Comparison of ENCODE assay signal across 10 mouse cellular contexts in genomic region chr10:75548486-75548885, GRCm38 (mm10). TPM values are rescaled to one million over a fixed set of nuclear protein-coding genes. Genes with fewer than 3 reads are reported as not detected.
DNase-seq lines count a peak whose midpoint lies in the region; ATAC-seq and TF ChIP-seq lines count a peak whose summit lies in the region.
"Had no signal": no experiment of that assay in that cellular context is flagged by ENCODE, and none has a peak within 500 bp of the region (broad histone marks: within the 10 kb centered on the region; RNA-seq: fewer than 3 reads in every experiment).

No protein-coding gene starts in this region.

- H3K9ac ChIP-seq in lung, postnatal 0 days (replicated peaks; ENCODE audit: low read depth) = no peak overlapping the region
- H3K9ac ChIP-seq in intestine, embryonic 14.5 days (ENCODE audit: low read length) = no peak overlapping the region
- H3K9ac ChIP-seq: stomach, embryonic 15.5 days had no signal

- TF ChIP-seq EP300 in lung, postnatal 0 days (IDR thresholded peaks at IDR 0.05) = no peak

- peak; percentile 41; the same call in 1 of the 2 replicates for ATAC-seq in frontal cortex, adult (ENCODE audit: low TSS enrichment)
- ATAC-seq in lung, postnatal 0 days = peak; percentile 47
- ATAC-seq in intestine, embryonic 14.5 days (replicated peaks; ENCODE audit: low FRiP score, low TSS enrichment, low read depth) = peak; percentile 54; the same call in 1 of the 2 replicates

- peaks cover 14% of the 10 kb centered on the region; the same call in 1 of the 2 replicates for H3K4me1 ChIP-seq in lung, postnatal 0 days (ENCODE audit: insufficient read depth, low read depth, low read length)
- no peaks in the 10 kb centered on the region for H3K4me1 ChIP-seq in lung, adult 2 months (ENCODE audit: control insufficient read depth, insufficient read depth, low read length)
- H3K4me1 ChIP-seq in intestine, embryonic 14.5 days (replicated peaks; ENCODE audit: control insufficient read depth, insufficient read depth, low read length) = peaks cover 27% of the 10 kb centered on the region
- peaks cover 7% of the 10 kb centered on the region for H3K4me1 ChIP-seq in small intestine, adult 2 months (ENCODE audit: control insufficient read depth, insufficient read depth, insufficient read length, low read length)

- DNase-seq in frontal cortex, postnatal 14 days (ENCODE audit: low spot score in 2 of 2) = no peak
- DNase-seq in lung, postnatal 0 days (ENCODE audit: low spot score) = peak; percentile 53
- DNase-seq in lung, adult 2 months = no peak
- no peak for DNase-seq in intestine, embryonic 14.5 days (ENCODE audit: low spot score)
- no peak for DNase-seq in retina, postnatal 1 day
- no peak for DNase-seq in adrenal gland, postnatal 4 days (ENCODE audit: low spot score in 2 of 2)
- DNase-seq: gastrocnemius, postnatal 36 days had no signal

- H3K9me3 ChIP-seq in lung, postnatal 0 days (ENCODE audit: low read length) = no peaks in the 10 kb centered on the region; the same call in 1 of the 2 replicates
- no peaks in the 10 kb centered on the region for H3K9me3 ChIP-seq in intestine, embryonic 14.5 days (ENCODE audit: control insufficient read depth, low read length)
- H3K9me3 ChIP-seq: stomach, embryonic 15.5 days had no signal

- H3K27me3 ChIP-seq in lung, postnatal 0 days (replicated peaks; ENCODE audit: insufficient read depth, low read length) = no peaks in the 10 kb centered on the region
- H3K27me3 ChIP-seq in intestine, embryonic 14.5 days (replicated peaks; ENCODE audit: control insufficient read depth, insufficient read depth, low read length) = no peaks in the 10 kb centered on the region
- no peaks in the 10 kb centered on the region for H3K27me3 ChIP-seq in small intestine, adult 2 months (ENCODE audit: control insufficient read depth, insufficient read depth, low read length)
- H3K27me3 ChIP-seq: stomach, embryonic 15.5 days had no signal

- H3K4me2 ChIP-seq in lung, postnatal 0 days (replicated peaks; ENCODE audit: low read depth, low read length) = no peak overlapping the region
- peak overlapping the region; percentile 22 for H3K4me2 ChIP-seq in intestine, embryonic 14.5 days (ENCODE audit: low read length)
- H3K4me2 ChIP-seq: stomach, embryonic 15.5 days had no signal

- no peak for TF ChIP-seq POLR2A in lung, adult 2 months (IDR thresholded peaks at IDR 0.05; ENCODE audit: borderline replicate concordance, extremely low read depth, low read depth, low read length)
- TF ChIP-seq POLR2A in small intestine, adult 2 months (IDR thresholded peaks at IDR 0.05; ENCODE audit: low read depth, low read length) = no peak

- no peak overlapping the region for H3K27ac ChIP-seq in lung, postnatal 0 days (ENCODE audit: low read length)
- H3K27ac ChIP-seq in intestine, embryonic 14.5 days (ENCODE audit: low read depth) = peak overlapping the region; percentile 2; the same call in 1 of the 2 replicates
- H3K27ac ChIP-seq in small intestine, adult 2 months (ENCODE audit: insufficient read depth, low read depth, low read length) = peak overlapping the region; percentile 88
- H3K27ac ChIP-seq: stomach, embryonic 15.5 days had no signal

- 0 out of 2 replicates have a peak, but pooled peaks have one; percentile 3 for TF ChIP-seq CTCF in lung, postnatal 0 days (IDR thresholded peaks at IDR 0.05)
- no peak for TF ChIP-seq CTCF in lung, adult 2 months (IDR thresholded peaks at IDR 0.05; ENCODE audit: insufficient read depth, low read length)
- no peak for TF ChIP-seq CTCF in small intestine, adult 2 months (IDR thresholded peaks at IDR 0.05; ENCODE audit: extremely low read depth, insufficient read length, insufficient replicate concordance, low read depth, low read length)

- 31% methylated on average over 14 of the region's 14 CpGs for WGBS in lung, postnatal 0 days
- WGBS in lung, adult 2 months = 45% methylated on average over 14 of the region's 14 CpGs
- WGBS in intestine, embryonic 14.5 days = 17% methylated on average over 14 of the region's 14 CpGs
- 19% methylated on average over 14 of the region's 14 CpGs for WGBS in small intestine, adult 2 months

- no peak overlapping the region for H3K4me3 ChIP-seq in lung, postnatal 0 days (ENCODE audit: low read depth, low read length)
- no peak overlapping the region for H3K4me3 ChIP-seq in lung, adult 2 months (replicated peaks; ENCODE audit: extremely low read depth, low read depth, low read length)
- H3K4me3 ChIP-seq in intestine, embryonic 14.5 days (ENCODE audit: low read depth, low read length) = no peak overlapping the region
- no peak overlapping the region for H3K4me3 ChIP-seq in small intestine, adult 2 months (ENCODE audit: low read depth, low read length)
- H3K4me3 ChIP-seq: stomach, embryonic 15.5 days had no signal

- H3K36me3 ChIP-seq in lung, postnatal 0 days (ENCODE audit: insufficient read depth, low read length) = no peaks in the 10 kb centered on the region
- H3K36me3 ChIP-seq in intestine, embryonic 14.5 days (ENCODE audit: control insufficient read depth, insufficient read depth, low read length) = no peaks in the 10 kb centered on the region
- no peaks in the 10 kb centered on the region for H3K36me3 ChIP-seq in small intestine, adult 2 months (ENCODE audit: control insufficient read depth, insufficient read depth, low read length)
- H3K36me3 ChIP-seq: stomach, embryonic 15.5 days had no signal

RNA-seq across cellular contexts. Expression of gene Lrrc75b, which starts 11.6 kb away (rescaled TPM):
- 0.52 and 0.84 TPM in 2 replicates for polyA plus RNA-seq in lung, postnatal 0 days (2015; fragmentation: Nextera tagmentation; extraction: Ambion mirVana)
- 0.30 and 0.36 TPM in 2 replicates for polyA plus RNA-seq in lung, adult 2 months (2012; rRNA removed)
- polyA plus RNA-seq in intestine, embryonic 14.5 days (2014; fragmentation: Nextera tagmentation; extraction: Ambion mirVana) = 2.3 and 3.0 TPM in 2 replicates
- polyA plus RNA-seq in small intestine, adult 2 months (2012; rRNA removed) = 1.8 and 1.9 TPM in 2 replicates
- total RNA-seq in adrenal gland, postnatal 4 days (2021) = 1 to 10 TPM; 1.8 to 4.0 TPM

RNA-seq across cellular contexts. Expression of gene Ggt1, which starts 12.9 kb away (rescaled TPM):
- polyA plus RNA-seq in lung, postnatal 0 days (2015; fragmentation: Nextera tagmentation; extraction: Ambion mirVana) = 0.21 and 0.42 TPM in 2 replicates
- 1.8 and 2.2 TPM in 2 replicates for polyA plus RNA-seq in lung, adult 2 months (2012; rRNA removed)
- 6.7 and 12.4 TPM in 2 replicates for polyA plus RNA-seq in intestine, embryonic 14.5 days (2014; fragmentation: Nextera tagmentation; extraction: Ambion mirVana)
- 454 and 722 TPM in 2 replicates for polyA plus RNA-seq in small intestine, adult 2 months (2012; rRNA removed)
- total RNA-seq in adrenal gland, postnatal 4 days (2021) = 10 to 100 TPM in 1 of 2 experiments, 1 to 10 TPM in 1; 1.2 to 39.0 TPM

RNA-seq across cellular contexts. Expression of gene Gucd1, which starts 30.7 kb away (rescaled TPM):
- polyA plus RNA-seq in lung, postnatal 0 days (2015; fragmentation: Nextera tagmentation; extraction: Ambion mirVana) = 19.9 and 20.3 TPM in 2 replicates
- polyA plus RNA-seq in lung, adult 2 months (2012; rRNA removed) = 37.0 and 49.1 TPM in 2 replicates
- polyA plus RNA-seq in intestine, embryonic 14.5 days (2014; fragmentation: Nextera tagmentation; extraction: Ambion mirVana) = 39.9 and 40.4 TPM in 2 replicates
- polyA plus RNA-seq in small intestine, adult 2 months (2012; rRNA removed) = 111 and 261 TPM in 2 replicates
- total RNA-seq in adrenal gland, postnatal 4 days (2021) = 10 to 100 TPM; 42.4 to 44.6 TPM

RNA-seq across cellular contexts. Expression of gene Snrpd3, which starts 31.1 kb away (rescaled TPM):
- 61.6 and 65.7 TPM in 2 replicates for polyA plus RNA-seq in lung, postnatal 0 days (2015; fragmentation: Nextera tagmentation; extraction: Ambion mirVana)
- polyA plus RNA-seq in lung, adult 2 months (2012; rRNA removed) = 11.5 and 17.2 TPM in 2 replicates
- polyA plus RNA-seq in intestine, embryonic 14.5 days (2014; fragmentation: Nextera tagmentation; extraction: Ambion mirVana) = 167 and 168 TPM in 2 replicates
- 5.2 and 7.4 TPM in 2 replicates for polyA plus RNA-seq in small intestine, adult 2 months (2012; rRNA removed)
- total RNA-seq in adrenal gland, postnatal 4 days (2021) = 100 to 1,000 TPM; 114 to 124 TPM

RNA-seq across cellular contexts. Expression of gene Ggt5, which starts 40.7 kb away (rescaled TPM):
- 3.0 and 3.4 TPM in 2 replicates for polyA plus RNA-seq in lung, postnatal 0 days (2015; fragmentation: Nextera tagmentation; extraction: Ambion mirVana)
- polyA plus RNA-seq in lung, adult 2 months (2012; rRNA removed) = 35.5 and 39.7 TPM in 2 replicates
- 7.8 and 8.4 TPM in 2 replicates for polyA plus RNA-seq in intestine, embryonic 14.5 days (2014; fragmentation: Nextera tagmentation; extraction: Ambion mirVana)
- polyA plus RNA-seq in small intestine, adult 2 months (2012; rRNA removed) = 17.9 and 27.0 TPM in 2 replicates
- total RNA-seq in adrenal gland, postnatal 4 days (2021) = 10 to 100 TPM; 11.2 to 14.0 TPM

Comparison
In these comparisons a context has a peak if more than half of its experiments do, and no peak if none do; other contexts are left out.
1. RNA of gene Ggt1, which starts 12.9 kb away (polyA plus RNA-seq): 454 to 722 TPM in small intestine, adult 2 months; 6.7 to 12.4 TPM in intestine, embryonic 14.5 days, 1.8 to 2.2 TPM in lung, adult 2 months and 0.21 to 0.42 TPM in lung, postnatal 0 days; every median in the first group is over 10 times any median in the second.
2. Peak in every context shown above with its lines, with median percentiles within 50 percentile points of each other: ATAC-seq.